Mouse (Mus musculus): ENCODE measurements around the gene Neurod6.
"Not testable (repeated sequence)": the region's sequence is repeated elsewhere in the genome, so short reads cannot be mapped to it uniquely, and the experiment has no call there.

Neurod6 gene

DNA sequence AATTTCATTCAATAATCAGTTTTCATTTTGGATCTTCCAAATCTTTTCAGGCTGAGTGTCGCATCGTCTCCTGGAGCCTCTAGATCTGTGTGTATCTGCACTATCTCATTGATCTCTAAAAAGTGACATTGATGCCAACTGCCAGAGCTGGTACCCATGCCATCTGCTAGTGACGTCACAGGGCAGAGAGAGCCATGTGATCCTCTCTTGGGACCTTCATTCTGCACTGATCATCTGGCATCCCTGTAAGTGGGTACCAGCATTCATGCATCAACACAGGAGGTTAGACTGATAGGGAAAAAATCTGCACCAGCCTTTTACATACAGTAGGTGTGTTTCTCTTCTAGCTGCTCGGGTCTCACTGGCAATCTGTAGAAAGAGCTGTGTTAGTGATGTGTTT lies at the start of gene Neurod6:
Gene Neurod6, minus strand, starts transcription at position 290 of the 400 bp plus-strand sequence.
- DNase-seq = no peak

DNA sequence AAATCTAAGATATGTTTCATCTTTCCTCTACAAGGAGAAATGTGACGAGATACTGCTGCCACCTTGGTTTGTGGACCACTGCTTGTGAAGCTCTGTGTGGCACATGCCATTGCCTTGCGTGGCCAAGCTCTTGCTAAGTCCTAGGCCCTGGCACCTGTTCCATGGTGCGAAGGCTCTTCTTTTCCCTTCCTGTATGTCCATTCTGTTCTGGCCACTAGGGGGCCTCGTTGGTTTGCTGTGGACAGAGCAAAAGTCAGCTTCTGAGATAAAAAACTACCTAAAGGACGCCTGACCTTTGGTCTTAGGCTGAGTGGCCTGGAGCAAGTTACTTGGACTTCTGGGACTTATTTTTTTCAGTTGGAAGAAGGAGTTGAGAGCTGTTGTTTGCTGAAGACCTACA lies 36.1 kb upstream of the Neurod6 start:
- DNase-seq = peak; percentile 57

DNA sequence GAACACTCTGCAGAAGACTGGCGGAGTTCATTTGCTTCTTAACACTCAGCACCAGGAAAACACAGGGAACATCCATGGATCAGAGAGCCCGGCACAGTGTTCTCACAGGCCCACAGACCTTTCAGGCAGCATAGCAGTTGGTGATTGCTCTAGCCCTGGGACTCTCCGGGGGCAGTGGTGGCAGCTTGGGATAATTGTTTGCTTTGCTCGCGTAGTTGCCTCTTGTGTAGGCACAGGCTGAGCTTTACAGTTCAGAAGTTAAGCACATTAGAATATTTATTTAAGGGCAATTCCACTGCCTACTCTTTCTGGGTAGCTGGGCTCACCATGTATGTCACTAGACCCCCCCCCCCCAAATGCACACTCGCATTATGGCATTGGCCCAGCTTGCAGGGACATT lies 34.4 kb upstream of the Neurod6 start:
- no peak for DNase-seq

DNA sequence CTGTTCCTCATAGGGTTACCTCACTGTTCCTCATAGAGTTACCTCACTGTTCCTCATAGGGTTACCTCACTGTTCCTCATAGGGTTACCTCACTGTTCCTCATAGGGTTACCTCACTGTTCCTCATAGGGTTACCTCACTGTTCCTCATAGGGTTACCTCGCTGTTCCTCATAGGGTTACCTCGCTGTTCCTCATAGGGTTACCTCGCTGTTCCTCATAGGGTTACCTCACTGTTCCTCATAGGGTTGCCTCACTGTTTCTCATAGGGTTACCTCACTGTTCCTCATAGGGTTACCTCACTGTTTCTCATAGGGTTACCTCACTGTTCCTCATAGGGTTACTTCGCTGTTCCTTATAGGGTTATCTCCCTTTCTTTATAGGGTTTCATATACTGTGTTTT lies 29.9 kb upstream of the Neurod6 start:
- not testable (repeated sequence) for DNase-seq

DNA sequence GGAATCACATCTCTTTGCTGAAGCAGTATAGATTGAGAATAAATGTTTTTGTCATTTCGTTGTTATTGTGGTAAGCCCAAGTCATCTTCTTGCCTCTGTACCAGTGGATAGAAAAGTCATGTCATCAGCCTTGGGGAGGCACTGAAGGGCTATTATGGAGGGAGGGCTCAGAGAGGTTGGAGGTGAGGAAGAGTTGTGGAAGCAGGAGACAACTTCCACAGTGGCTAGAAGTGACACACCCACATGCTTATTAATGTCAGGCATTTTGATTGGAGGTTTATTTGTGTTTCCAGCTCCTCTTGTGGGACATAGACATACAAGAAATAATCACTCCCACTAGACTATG lies 23.7 kb upstream of the Neurod6 start:
- no peak for DNase-seq

DNA sequence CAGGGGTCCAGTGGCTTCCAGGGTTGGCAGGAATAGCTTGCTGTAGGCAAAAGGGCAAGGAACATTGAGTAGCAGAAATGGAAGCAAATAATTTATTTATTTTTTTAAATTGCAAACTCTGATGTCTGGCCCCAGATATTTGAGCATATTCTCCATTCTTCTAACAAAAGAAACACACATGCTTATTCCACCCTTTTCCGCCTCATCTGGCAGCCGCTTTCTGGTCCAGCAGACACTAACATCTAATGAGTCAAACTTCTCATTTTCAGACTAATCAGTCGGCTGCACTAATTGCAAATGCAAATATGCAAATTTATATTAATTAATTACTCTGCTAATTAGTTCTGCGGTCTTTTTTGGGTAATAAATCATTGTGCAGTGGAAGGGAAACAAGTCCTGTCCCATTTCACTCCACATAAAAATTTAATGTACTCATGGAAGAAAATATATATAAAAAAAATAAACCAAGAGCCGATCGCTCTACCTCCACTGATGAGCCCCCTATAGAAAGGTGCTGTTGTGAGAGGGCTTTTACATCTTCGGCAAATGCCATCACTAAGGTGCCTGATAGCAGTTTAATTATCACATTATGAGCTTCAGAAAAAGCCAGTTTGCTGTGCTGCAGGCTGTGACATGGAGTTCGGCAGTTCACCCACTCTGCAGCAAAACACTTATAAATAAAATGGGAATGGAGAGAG lies 23.1 kb upstream of the Neurod6 start:
- no peak for DNase-seq

DNA sequence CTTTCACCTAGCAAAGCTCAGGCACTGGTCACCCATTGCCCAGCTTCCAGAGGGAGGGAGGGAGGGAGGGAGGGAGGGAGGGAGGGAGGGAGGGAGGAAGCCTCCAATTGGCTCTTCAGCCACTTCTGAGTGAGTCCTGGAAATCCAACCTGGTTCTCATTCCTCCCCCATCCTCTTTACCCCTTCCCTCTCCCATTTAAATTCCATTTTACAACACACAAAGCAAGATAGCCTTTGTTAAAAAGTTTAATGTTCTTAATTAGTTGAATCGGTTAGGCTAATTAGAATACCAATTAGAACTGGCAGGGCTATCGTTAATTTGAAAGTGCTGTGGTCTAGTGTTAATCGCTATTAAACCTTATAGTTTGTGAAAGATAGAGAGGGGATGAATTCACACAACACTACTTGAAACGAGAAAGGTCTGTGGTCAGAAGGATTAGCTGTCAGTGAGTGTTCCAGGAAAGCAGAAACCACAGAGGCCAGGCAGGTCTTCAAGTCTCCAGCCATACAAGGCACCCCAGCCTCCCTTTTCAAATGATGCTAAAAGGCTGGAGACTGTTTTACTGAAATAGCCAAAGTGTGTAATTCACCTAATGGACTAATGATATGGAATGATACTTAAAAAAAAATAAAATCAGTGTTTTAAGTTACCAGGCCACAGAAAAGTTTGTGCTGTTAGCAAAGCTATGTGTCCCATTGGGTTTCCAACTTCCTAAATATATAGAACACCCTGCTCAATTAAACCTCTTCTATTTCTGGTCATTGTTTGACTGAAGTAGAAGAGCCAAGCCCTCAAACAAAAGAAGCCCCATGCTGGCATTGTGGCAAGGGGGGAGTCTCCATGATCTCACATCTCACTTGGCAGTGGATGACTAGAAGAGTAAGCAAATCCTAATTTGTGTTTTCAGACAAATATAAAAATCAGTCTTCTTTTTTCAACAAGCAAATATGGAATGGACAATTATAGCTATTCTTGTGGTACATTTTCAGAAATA lies 19.6 kb upstream of the Neurod6 start:
- DNase-seq = no peak

DNA sequence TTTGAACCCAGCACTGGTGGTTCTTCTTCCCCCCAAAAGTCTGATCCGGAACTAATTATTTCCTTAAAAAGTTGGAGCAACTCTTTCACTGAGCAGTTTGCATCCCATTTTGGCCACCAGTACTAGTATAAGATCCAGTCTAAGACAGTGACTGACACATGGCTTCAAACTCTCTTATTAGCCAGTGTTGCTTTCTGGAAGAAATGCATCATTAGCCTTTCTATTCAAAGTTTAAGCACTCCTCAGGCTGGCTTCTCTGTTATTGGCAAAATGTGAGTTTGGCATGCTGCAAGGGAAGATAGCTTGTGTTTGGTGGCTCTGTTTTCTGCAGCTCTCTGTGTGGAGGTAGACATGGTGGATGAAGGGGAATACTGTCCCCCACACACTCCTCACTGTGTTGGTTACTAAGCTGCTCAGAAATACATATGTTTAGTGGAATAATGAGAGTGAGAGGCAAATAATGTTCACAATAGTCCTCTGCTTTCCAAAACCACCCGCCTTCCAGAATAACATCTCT lies 9.0 kb upstream of the Neurod6 start:
- DNase-seq = no peak

DNA sequence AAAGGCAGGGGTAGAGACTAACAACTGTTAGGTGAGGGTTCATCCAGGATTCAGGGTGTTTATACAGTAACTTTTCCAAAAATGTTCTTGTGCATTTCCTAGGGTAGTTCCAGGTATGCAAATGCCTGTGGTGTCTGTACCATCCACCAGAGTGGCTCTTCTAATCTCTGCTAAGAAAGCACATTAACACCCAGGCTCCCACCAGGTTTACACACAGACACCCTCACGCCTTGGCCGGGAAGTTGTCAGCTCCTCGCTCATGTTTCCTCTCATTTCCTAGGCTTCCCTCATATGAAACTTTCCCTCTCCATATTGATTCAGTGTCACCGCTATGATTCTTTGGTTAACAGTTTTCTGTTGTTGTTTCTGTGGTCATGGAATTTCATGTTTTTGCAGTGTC lies 2.4 kb upstream of the Neurod6 start:
- DNase-seq = no peak

DNA sequence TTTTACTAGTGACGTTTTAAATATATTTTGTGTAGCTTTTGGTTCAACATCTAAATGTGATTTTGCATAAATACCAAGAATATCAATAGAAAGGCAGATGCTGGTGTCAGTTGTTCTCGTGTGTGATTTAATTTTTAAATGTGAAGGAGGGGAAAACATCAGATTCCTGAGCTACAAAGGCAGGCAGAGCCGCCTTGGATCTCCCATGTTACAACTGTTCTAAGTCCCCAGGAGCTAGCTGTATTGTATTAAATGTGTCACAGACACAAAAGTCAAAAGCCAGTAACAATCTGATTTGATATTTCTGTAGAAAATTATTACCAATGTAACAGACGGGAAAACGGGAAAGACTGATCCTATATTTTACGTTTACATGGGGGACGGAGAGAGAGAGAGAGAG lies 1.8 kb upstream of the Neurod6 start:
- no peak for DNase-seq

DNA sequence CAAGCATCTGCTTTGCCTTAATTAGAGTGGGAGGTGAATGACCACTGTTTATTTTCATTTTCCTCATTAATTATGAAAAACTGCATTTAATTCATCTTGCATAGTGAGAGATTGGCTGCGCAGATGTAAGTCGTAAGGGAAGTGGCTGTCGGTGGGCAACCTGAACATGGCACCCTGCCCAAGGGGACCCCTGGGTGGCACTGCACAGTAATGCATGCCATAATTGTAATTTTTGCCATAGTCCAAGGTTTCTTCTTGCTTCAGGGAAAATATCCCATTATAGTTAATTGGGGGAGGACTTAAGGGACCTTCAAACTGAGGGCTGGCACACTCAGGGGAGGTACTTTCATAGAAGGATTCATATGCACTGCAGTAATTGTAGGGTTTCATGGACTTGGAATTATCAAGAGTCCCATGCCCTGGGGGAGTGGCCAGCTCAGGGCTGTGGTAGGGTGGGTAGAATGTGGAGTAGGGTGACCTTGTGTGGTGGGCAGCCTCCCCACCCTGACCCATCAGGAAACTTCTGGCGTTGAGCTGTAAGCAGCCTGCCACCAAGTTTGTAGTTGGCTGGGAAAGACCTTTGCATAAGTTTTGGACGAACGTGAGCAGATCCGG lies 2.4 kb downstream of the Neurod6 start:
- DNase-seq = no peak

DNA sequence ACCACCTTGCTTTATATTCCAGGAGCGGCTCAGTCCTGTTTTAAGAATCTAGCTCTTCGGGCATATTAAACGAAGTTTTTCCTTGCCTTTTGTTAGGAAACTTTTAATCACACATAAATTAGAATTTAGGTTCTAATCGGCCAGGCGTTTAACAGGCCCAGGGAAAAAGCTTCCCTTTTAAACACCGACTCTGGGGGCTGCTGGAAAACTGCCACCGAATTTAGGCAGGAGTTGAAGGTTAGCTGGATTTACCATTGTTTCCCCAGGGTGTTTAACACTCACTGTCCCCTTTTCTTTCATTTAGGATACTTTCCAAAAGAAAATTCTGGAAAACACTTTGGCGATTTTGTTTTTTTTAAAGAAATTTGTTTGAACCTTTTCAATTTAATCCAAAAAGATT lies 3.7 kb downstream of the Neurod6 start:
- DNase-seq = no peak

DNA sequence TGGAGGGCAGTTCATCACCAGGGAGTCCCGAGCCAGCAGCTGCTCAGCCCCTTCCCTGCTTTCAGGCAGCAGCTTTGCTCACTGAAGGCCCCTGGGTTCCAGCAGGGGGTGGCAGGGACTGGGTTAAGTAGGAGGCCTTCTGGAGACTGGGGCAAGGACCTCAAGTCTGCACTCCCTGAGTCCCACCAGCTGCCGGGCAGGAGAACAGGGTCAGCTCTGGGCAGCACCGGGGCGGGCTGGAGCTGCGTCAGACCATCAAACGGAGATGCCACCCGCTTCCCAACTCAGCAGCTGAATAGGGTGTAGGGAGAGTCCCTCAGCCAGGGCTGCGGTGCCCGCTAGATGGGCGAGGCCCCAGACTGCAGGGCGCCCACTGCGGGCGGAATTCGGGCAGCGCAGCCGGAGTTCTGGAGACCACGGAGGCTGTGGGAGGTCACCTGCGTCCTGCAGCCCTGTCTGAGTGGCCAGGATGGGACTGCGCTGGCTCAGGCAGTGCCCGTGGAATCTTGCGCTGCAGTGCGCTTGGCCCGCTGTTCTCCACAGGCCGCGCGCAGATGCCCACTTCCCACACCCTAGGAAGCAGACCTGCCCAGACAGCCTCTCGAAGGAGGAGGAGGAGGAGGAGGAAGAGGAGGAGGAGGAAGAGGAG lies 4.3 kb downstream of the Neurod6 start:
- peak; percentile 5 for DNase-seq

DNA sequence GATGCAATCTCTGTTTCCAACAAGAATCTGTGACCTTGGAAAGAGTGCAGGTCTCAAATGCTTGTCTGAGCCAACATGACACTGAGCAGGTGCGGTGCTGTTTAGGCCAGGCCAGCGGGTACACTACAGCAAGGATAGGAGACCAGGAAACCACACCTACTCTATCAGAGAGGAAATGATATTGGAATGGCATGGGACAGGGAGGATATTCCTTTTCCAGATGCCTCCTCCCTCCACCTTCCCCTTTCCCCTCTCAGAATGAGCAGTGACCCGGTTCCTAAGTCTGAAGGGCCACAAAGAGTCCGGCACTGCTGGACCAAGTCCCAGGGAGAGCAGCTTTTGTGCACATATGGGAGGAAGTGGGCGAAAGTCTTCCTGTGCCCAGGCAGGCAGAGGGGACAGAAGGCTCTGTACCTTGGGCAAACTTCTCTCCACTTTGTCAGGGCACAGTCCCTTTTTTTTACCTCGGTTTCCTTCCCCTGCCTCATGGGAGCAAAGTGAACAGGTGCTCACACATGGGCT lies 4.9 kb downstream of the Neurod6 start:
- DNase-seq = no peak

DNA sequence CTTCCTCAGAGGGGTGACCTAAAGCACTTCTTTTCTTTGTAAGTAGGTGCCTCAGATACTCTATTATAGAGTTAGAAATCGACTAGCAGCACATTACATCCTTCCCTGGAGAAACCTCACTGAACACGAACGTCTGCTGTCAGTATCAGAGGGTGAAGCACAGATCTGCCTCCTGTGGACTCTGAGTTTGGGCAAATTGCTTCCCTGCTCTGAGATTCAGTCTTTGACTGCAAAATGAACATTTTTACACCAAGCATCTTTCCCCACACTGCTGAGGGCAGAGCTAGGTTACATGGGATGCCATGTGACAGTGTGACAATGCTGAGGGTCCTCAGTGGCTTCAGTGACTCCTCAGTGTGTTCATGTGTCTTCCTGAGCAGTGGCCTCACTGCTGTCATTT lies 13.3 kb downstream of the Neurod6 start:
- DNase-seq = no peak

DNA sequence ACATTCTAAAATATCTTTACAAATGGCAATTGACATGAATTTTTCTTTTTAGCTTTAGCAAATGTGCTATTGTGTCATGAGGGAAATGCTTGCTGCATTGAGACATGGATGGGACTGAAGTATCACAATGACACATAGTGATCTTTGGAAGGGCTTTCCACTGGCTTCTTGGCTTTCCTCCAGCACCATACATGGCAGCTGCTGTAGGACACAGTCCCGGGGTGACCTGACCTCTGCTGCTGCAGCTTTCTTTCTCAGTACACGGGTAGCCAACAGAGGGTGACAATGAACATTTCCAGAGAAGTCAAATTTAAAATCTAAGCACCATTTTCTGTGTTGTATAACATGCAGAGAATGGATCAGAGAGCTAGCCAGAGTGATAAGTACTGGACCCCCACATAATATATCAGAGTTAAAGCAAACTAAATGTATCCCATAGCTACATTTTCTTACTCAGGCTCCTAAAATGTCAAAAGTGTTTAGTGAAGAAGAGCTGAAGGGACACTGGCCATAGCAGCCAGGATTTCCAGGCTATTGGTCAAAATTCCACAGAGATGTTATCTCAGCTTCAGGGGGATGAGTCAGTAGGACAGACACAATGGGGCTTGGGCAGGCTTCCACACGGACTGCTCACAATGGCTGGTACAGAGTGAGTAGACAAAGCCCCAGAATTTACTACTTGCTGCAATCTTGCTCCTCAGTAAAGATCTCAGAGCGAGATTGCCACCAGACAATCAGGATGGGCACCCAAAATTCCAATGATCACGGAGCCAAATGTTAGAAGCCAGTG lies 19.7 kb downstream of the Neurod6 start:
- DNase-seq = no peak

DNA sequence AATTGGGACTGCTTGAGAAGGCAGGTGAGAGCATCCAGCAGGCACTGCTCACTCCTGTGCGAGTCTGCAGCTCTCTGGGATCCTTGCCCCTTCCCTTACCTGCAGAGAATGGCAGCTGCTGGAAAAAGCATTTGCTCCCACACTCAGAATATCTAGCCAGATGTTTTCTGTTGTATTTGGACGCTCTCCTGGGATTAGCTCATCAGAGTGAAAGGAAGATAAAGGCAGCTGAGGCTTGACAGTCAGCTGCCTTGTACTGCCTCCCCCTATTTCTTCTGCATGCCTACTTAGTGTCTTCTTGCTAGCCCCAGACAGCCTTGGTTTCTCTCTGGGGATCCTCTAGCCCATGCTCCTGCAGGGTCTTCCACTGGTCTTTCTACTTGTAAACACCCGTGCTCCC lies 31.1 kb downstream of the Neurod6 start:
- no peak for DNase-seq

DNA sequence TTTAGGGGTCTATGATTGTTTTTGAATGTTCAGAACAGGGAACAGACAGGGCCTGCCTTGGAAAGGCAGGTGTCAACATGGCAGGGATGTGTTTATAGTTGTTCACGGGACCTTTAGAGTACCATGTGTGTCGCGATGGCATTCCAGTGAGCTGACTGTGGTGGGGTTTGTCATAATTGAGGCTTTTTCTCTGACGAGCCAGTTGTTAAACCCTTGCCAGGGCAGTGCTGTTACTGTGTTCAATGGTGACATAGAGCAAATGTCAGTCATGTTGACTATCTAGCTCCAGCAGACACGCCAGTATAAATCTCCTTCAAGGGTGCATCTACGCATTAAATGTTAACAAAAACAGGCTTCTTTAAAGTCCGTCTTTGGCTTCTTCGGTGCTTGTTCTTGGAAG lies 31.5 kb downstream of the Neurod6 start:
- no peak for DNase-seq

DNA sequence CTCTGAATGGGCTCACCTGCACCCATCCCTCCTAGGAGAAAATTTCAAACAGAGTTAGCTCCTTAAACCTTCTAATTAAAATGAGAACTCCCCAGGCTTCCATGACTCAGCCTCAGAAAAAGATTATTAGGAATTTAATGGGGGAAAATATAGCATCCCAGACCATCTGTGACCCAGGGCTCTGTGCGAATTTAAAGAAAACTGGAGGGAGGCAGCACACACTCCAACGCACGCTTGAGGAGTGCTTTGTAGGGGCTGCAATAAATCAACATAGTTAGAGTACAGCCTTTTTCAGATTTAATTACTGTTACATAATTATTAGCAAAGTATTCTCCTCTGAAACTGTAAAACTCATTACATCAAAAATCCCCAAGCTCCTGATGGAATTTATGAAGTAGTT lies 32.2 kb downstream of the Neurod6 start:
- no peak for DNase-seq

DNA sequence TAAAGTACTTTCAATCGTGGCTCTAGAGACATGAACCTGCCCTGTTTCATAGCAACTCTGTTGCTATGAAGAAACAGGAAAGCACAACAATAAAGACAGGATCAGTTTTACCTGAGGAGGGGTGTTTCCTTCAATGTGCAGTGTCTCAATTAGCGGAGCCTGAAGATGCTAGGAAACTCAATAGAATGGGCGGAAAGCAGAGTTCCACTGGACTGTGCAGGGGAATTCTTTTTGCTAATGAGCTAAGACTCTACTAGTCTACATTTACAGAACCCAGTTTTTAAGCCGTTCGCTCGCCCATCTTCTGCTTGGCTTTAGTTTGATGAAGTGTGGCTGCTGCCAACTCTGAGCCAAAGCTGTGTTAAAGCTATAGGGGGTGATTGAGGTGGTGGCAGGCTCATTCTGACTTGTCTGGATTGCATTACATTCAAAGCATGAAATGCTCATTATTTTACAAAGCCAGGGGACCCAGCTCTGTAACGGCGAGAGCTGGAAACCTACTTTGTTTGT lies 33.2 kb downstream of the Neurod6 start:
- no peak for DNase-seq

DNA sequence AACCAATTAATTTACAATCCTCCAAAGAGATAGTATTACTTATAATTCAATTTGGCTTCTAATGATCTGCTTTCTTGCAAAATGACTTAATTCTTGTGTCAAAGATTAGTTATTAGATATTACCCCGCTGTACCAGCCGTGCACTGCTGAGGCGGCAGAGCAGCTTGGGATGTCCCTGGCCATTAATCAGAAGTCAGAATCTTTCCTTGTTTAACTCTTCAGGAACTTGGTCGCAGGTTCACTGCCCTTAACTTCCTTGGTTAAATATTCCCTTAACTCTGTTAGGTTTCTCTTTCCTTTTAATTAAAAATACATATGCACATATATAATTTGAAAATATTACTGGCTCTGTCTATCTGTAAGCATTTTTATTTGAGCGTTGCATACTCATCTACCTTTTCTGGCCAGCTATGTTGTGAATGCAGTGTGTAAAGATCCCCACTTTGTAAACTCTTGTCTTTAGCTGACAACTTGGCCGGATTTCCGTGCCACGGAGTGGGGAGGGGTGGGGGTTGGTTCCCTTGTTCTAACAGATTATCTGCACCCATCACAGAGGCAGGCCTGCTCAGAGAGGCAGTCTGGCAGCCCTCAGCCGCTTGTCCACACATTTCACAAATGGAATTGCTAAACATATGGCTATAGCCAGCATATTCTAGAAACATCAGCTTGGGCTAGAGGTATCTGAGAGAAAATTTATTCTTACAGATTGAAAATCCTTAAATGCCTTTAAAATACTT lies 34.1 kb downstream of the Neurod6 start:
- peak; percentile 11 for DNase-seq
